Mouse (Mus musculus): ENCODE measurements around the gene Zfp697. TPM values are rescaled to one million over a fixed set of nuclear protein-coding genes. Genes with fewer than 3 reads are reported as not detected.
"Not testable (repeated sequence)": the region's sequence is repeated elsewhere in the genome, so short reads cannot be mapped to it uniquely, and the experiment has no call there.

Zfp697 gene
- polyA plus RNA-seq, 1 experiment from 2014 or later, result 9.2 TPM

GRCm38 (mm10) chr3:98379236-98379635 lies 3.0 kb upstream of the Zfp697 start:
- 9% methylated on average over 7 of the region's 7 CpGs for WGBS
- TF ChIP-seq CTCF (IDR thresholded peaks at IDR 0.05) (no peak), EP300 (IDR thresholded peaks at IDR 0.05) (0 out of 2 replicates have a peak, but pooled peaks have one; percentile 25)
- no peak overlapping the region for H3K4me2 ChIP-seq (replicated peaks; ENCODE audit: low read depth, low read length)
- no peaks in the 10 kb centered on the region for H3K9me3 ChIP-seq (ENCODE audit: low read length)
- H3K27ac ChIP-seq (ENCODE audit: low read length), result no peak overlapping the region
- ATAC-seq, result no peak
- DNase-seq (ENCODE audit: low spot score), result no peak
- H3K36me3 ChIP-seq (ENCODE audit: insufficient read depth, low read length), result no peaks in the 10 kb centered on the region
- H3K4me1 ChIP-seq (ENCODE audit: insufficient read depth, low read depth, low read length), result peaks cover 11% of the 10 kb centered on the region; the same call in 1 of the 2 replicates
- no peak overlapping the region for H3K4me3 ChIP-seq (ENCODE audit: low read depth, low read length)
- H3K9ac ChIP-seq (replicated peaks; ENCODE audit: low read depth), result no peak overlapping the region
- no peaks in the 10 kb centered on the region for H3K27me3 ChIP-seq (replicated peaks; ENCODE audit: insufficient read depth, low read length)

- Histone ChIP-seq H3K36me3 (ENCODE audit: insufficient read depth, low read length) (no peaks in the 10 kb centered on the region), H3K9me3 (ENCODE audit: low read length) (no peaks in the 10 kb centered on the region), H3K9ac (replicated peaks; ENCODE audit: low read depth) (peak overlapping the region; percentile 68), H3K27ac (ENCODE audit: low read length) (no peak overlapping the region), H3K4me1 (ENCODE audit: insufficient read depth, low read depth, low read length) (peaks cover 10% of the 10 kb centered on the region; the same call in 1 of the 2 replicates), H3K4me2 (replicated peaks; ENCODE audit: low read depth, low read length) (peak overlapping the region; percentile 83), H3K27me3 (replicated peaks; ENCODE audit: insufficient read depth, low read length) (no peaks in the 10 kb centered on the region), H3K4me3 (ENCODE audit: low read depth, low read length) (peak overlapping the region; percentile 50)
- peak; percentile 37 for DNase-seq (ENCODE audit: low spot score)
- no peak for ATAC-seq
- TF ChIP-seq CTCF (IDR thresholded peaks at IDR 0.05), result peak; percentile 61
- TF ChIP-seq EP300 (IDR thresholded peaks at IDR 0.05), result no peak
- WGBS, result 6% methylated on average over 16 of the region's 17 CpGs
These were observed 500 bp upstream of the Zfp697 start for GRCm38 (mm10) chr3:98381677-98382245.

GRCm38 (mm10) chr3:98383024-98383790 lies 946 bp downstream of the Zfp697 start:
- ATAC-seq, result no peak
- peak; percentile 17 for DNase-seq (ENCODE audit: low spot score)
- Histone ChIP-seq H3K36me3 (ENCODE audit: insufficient read depth, low read length) (no peaks in the 10 kb centered on the region), H3K4me3 (ENCODE audit: low read depth, low read length) (peak overlapping the region; percentile 50), H3K9me3 (ENCODE audit: low read length) (no peaks in the 10 kb centered on the region), H3K4me1 (ENCODE audit: insufficient read depth, low read depth, low read length) (peaks cover 10% of the 10 kb centered on the region; the same call in 1 of the 2 replicates), H3K4me2 (replicated peaks; ENCODE audit: low read depth, low read length) (peak overlapping the region; percentile 83), H3K27ac (ENCODE audit: low read length) (no peak overlapping the region), H3K9ac (replicated peaks; ENCODE audit: low read depth) (peak overlapping the region; percentile 68; the same call in 1 of the 2 replicates), H3K27me3 (replicated peaks; ENCODE audit: insufficient read depth, low read length) (no peaks in the 10 kb centered on the region)
- WGBS, result 11% methylated on average over 19 of the region's 21 CpGs
- TF ChIP-seq EP300 (IDR thresholded peaks at IDR 0.05), result no peak
- TF ChIP-seq CTCF (IDR thresholded peaks at IDR 0.05), result no peak

- no peaks in the 10 kb centered on the region for H3K9me3 ChIP-seq (ENCODE audit: low read length)
- no peak overlapping the region for H3K4me2 ChIP-seq (replicated peaks; ENCODE audit: low read depth, low read length)
- no peak for TF ChIP-seq EP300 (IDR thresholded peaks at IDR 0.05)
- no peak for TF ChIP-seq CTCF (IDR thresholded peaks at IDR 0.05)
- no peak overlapping the region for H3K27ac ChIP-seq (ENCODE audit: low read length)
- H3K36me3 ChIP-seq (ENCODE audit: insufficient read depth, low read length), result no peaks in the 10 kb centered on the region
- peaks cover 10% of the 10 kb centered on the region; the same call in 1 of the 2 replicates for H3K4me1 ChIP-seq (ENCODE audit: insufficient read depth, low read depth, low read length)
- H3K4me3 ChIP-seq (ENCODE audit: low read depth, low read length), result no peak overlapping the region
- H3K27me3 ChIP-seq (replicated peaks; ENCODE audit: insufficient read depth, low read length), result no peaks in the 10 kb centered on the region
- H3K9ac ChIP-seq (replicated peaks; ENCODE audit: low read depth), result no peak overlapping the region
- DNase-seq (ENCODE audit: low spot score) (no peak), ATAC-seq (no peak)
- 48% methylated on average over 4 of the region's 4 CpGs for WGBS
These were observed 4.8 kb downstream of the Zfp697 start for GRCm38 (mm10) chr3:98387086-98387485.

- H3K4me2 ChIP-seq (replicated peaks; ENCODE audit: low read depth, low read length), result no peak overlapping the region
- H3K27ac ChIP-seq (ENCODE audit: low read length), result no peak overlapping the region
- H3K36me3 ChIP-seq (ENCODE audit: insufficient read depth, low read length), result no peaks in the 10 kb centered on the region
- WGBS, result 83% methylated on average over 7 of the region's 7 CpGs
- no peak overlapping the region for H3K4me3 ChIP-seq (ENCODE audit: low read depth, low read length)
- no peak for DNase-seq (ENCODE audit: low spot score)
- TF ChIP-seq EP300 (IDR thresholded peaks at IDR 0.05) (no peak), CTCF (IDR thresholded peaks at IDR 0.05) (no peak)
- no peak overlapping the region for H3K9ac ChIP-seq (replicated peaks; ENCODE audit: low read depth)
- no peak for ATAC-seq
- H3K4me1 ChIP-seq (ENCODE audit: insufficient read depth, low read depth, low read length), result peaks cover 10% of the 10 kb centered on the region; the same call in 1 of the 2 replicates
- H3K9me3 ChIP-seq (ENCODE audit: low read length), result no peaks in the 10 kb centered on the region
- no peaks in the 10 kb centered on the region for H3K27me3 ChIP-seq (replicated peaks; ENCODE audit: insufficient read depth, low read length)
These were observed 5.5 kb downstream of the Zfp697 start for GRCm38 (mm10) chr3:98387756-98388155.

- Histone ChIP-seq H3K9ac (replicated peaks; ENCODE audit: low read depth) (no peak overlapping the region), H3K27me3 (replicated peaks; ENCODE audit: insufficient read depth, low read length) (no peaks in the 10 kb centered on the region), H3K36me3 (ENCODE audit: insufficient read depth, low read length) (no peaks in the 10 kb centered on the region), H3K4me3 (ENCODE audit: low read depth, low read length) (no peak overlapping the region), H3K4me1 (ENCODE audit: insufficient read depth, low read depth, low read length) (peaks cover 5% of the 10 kb centered on the region; the same call in 1 of the 2 replicates), H3K27ac (ENCODE audit: low read length) (no peak overlapping the region), H3K4me2 (replicated peaks; ENCODE audit: low read depth, low read length) (no peak overlapping the region), H3K9me3 (ENCODE audit: low read length) (no peaks in the 10 kb centered on the region)
- ATAC-seq (no peak), DNase-seq (ENCODE audit: low spot score) (no peak)
- TF ChIP-seq CTCF (IDR thresholded peaks at IDR 0.05), result no peak
- no peak for TF ChIP-seq EP300 (IDR thresholded peaks at IDR 0.05)
- WGBS, result 59% methylated on average over 3 of the region's 3 CpGs
These were observed 7.0 kb downstream of the Zfp697 start for GRCm38 (mm10) chr3:98389305-98389704.

GRCm38 (mm10) chr3:98404268-98404895 lies 22.1 kb downstream of the Zfp697 start:
- H3K4me3 ChIP-seq (ENCODE audit: low read depth, low read length); DNase-seq (ENCODE audit: low spot score); H3K4me2 ChIP-seq (replicated peaks; ENCODE audit: low read depth, low read length); H3K9ac ChIP-seq (replicated peaks; ENCODE audit: low read depth); H3K4me1 ChIP-seq (ENCODE audit: insufficient read depth, low read depth, low read length); H3K27ac ChIP-seq (ENCODE audit: low read length); H3K9me3 ChIP-seq (ENCODE audit: low read length); H3K36me3 ChIP-seq (ENCODE audit: insufficient read depth, low read length); ATAC-seq; H3K27me3 ChIP-seq (replicated peaks; ENCODE audit: insufficient read depth, low read length): not testable (repeated sequence)
- WGBS, result 86% methylated on average over 9 of the region's 9 CpGs

GRCm38 (mm10) chr3:98405877-98406276 lies 23.6 kb downstream of the Zfp697 start:
- not testable (repeated sequence) for H3K27me3 ChIP-seq (replicated peaks; ENCODE audit: insufficient read depth, low read length); H3K36me3 ChIP-seq (ENCODE audit: insufficient read depth, low read length); H3K27ac ChIP-seq (ENCODE audit: low read length); ATAC-seq; H3K9me3 ChIP-seq (ENCODE audit: low read length); H3K4me1 ChIP-seq (ENCODE audit: insufficient read depth, low read depth, low read length); H3K4me3 ChIP-seq (ENCODE audit: low read depth, low read length); DNase-seq (ENCODE audit: low spot score); H3K9ac ChIP-seq (replicated peaks; ENCODE audit: low read depth); H3K4me2 ChIP-seq (replicated peaks; ENCODE audit: low read depth, low read length)
- WGBS, result 93% methylated on average over 5 of the region's 6 CpGs
